Mouse (Mus musculus): ENCODE measurements around the gene Rnf208. TPM values are rescaled to one million over a fixed set of nuclear protein-coding genes. Genes with fewer than 3 reads are reported as not detected.

Gene Rnf208
- total RNA-seq, 1 experiment: 4.8 TPM

GRCm38 (mm10) chr2:25211121-25211670 is 30.9 kb upstream of the Rnf208 start, which contains the start of gene Nelfb:
TSS of gene Nelfb (minus strand) at chr2:25211489.
- TF ChIP-seq HCFC1 (IDR thresholded peaks at IDR 0.05; ENCODE audit: borderline replicate concordance, insufficient read depth, low read length) (peak; percentile 87), ZNF384 (IDR thresholded peaks at IDR 0.05; ENCODE audit: low read depth, low read length) (no peak), MAFK (IDR thresholded peaks at IDR 0.05; ENCODE audit: insufficient read depth, low read depth, low read length) (no peak), ZC3H11A (IDR thresholded peaks at IDR 0.05; ENCODE audit: borderline replicate concordance, low read depth, low read length) (no peak), CHD2 (IDR thresholded peaks at IDR 0.05; ENCODE audit: low read depth, low read length) (no peak)
- Histone ChIP-seq H3K4me1 (ENCODE audit: control insufficient read depth in 2 of 2, insufficient read depth in 2 of 2, low read length in 2 of 2, poor library complexity in 1 of 2) (peaks cover 8 to 10% of the 10 kb centered on the region in 2 experiments; a peak in 2 of 4 replicates), H3K27ac (ENCODE audit: insufficient read depth, low read depth, low read length, poor library complexity, severe bottlenecking) (peak within 1 kb of the TSS; percentile 64; the same call in 1 of the 2 replicates), H3K4me3 (ENCODE audit: insufficient read depth in 1 of 2, low read depth in 1 of 2, low read length in 2 of 2, poor library complexity in 1 of 2, severe bottlenecking in 1 of 2) (peak within 1 kb of the TSS; percentile 93 to 99), H3K9ac (ENCODE audit: insufficient read depth, low read depth, low read length, poor library complexity, severe bottlenecking) (peak within 1 kb of the TSS; percentile 97), H3K9me3 (ENCODE audit: control insufficient read depth, insufficient read depth, low read depth, low read length) (no peaks in the 10 kb centered on the region), H3K36me3 (ENCODE audit: control insufficient read depth, insufficient read depth, low read length, poor library complexity, severe bottlenecking) (peaks cover 7% of the 10 kb centered on the region; the same call in 1 of the 2 replicates)
- in situ Hi-C loops (cut with MboI; ENCODE audit: low sequenced_read_pairs in 2 of 2, unreplicated experiment in 2 of 2): no loop called here
- peak; percentile 90 for DNase-seq (ENCODE audit: low read depth, low spot score)

DNA sequence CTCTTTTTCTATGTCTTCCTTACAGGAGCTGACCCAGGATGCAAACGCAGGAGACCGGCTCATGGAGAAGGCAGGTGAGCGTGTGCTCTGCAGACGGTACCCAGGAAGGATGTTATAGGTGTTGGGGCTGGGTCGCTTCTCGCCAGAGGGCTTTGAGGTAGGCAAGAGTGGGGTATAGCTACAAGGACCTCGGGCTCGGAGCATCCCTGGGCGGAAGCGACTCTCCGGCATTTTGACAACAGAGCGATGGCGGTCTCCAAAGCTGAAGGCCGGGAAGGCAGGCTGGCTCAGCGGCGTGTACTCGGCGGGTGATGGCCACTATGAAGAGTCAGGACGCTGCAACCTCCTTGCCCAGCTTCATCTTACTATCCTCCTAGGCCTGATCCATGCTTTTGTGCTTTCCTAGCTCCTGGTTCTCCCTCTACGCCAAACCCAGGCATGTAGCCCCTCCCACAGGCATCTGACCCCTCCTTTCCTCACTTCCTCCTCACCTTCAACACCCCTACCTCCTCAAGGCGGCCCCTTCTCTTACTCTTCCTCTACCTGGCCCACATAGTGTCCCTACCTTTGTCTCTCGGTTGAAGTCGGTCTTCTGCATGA is 28.7 kb upstream of the Rnf208 start:
- DNase-seq (ENCODE audit: low read depth, low spot score): no peak
- Histone ChIP-seq H3K4me3 (ENCODE audit: insufficient read depth in 1 of 2, low read depth in 1 of 2, low read length in 2 of 2, poor library complexity in 1 of 2, severe bottlenecking in 1 of 2) (peak overlapping the region; percentile 19 to 59), H3K36me3 (ENCODE audit: control insufficient read depth, insufficient read depth, low read length, poor library complexity, severe bottlenecking) (0 out of 2 replicates have a peak, but pooled peaks cover 2% of the 10 kb centered on the region), H3K9ac (ENCODE audit: insufficient read depth, low read depth, low read length, poor library complexity, severe bottlenecking) (peak overlapping the region; percentile 55), H3K9me3 (ENCODE audit: control insufficient read depth, insufficient read depth, low read depth, low read length) (no peaks in the 10 kb centered on the region), H3K4me1 (ENCODE audit: control insufficient read depth in 2 of 2, insufficient read depth in 2 of 2, low read length in 2 of 2, poor library complexity in 1 of 2) (peaks cover 8 to 10% of the 10 kb centered on the region in 2 experiments; a peak in 2 of 4 replicates), H3K27ac (ENCODE audit: insufficient read depth, low read depth, low read length, poor library complexity, severe bottlenecking) (no peak overlapping the region)
- in situ Hi-C loops (cut with MboI; ENCODE audit: low sequenced_read_pairs in 2 of 2, unreplicated experiment in 2 of 2): no loop called here
- TF ChIP-seq MAFK (IDR thresholded peaks at IDR 0.05; ENCODE audit: insufficient read depth, low read depth, low read length) (no peak), CHD2 (IDR thresholded peaks at IDR 0.05; ENCODE audit: low read depth, low read length) (no peak)

- TF ChIP-seq CHD2 (IDR thresholded peaks at IDR 0.05; ENCODE audit: low read depth, low read length) (no peak), MAFK (IDR thresholded peaks at IDR 0.05; ENCODE audit: insufficient read depth, low read depth, low read length) (no peak), HCFC1 (IDR thresholded peaks at IDR 0.05; ENCODE audit: borderline replicate concordance, insufficient read depth, low read length) (no peak), ZNF384 (IDR thresholded peaks at IDR 0.05; ENCODE audit: low read depth, low read length) (no peak), ZC3H11A (IDR thresholded peaks at IDR 0.05; ENCODE audit: borderline replicate concordance, low read depth, low read length) (no peak)
- H3K36me3 ChIP-seq (ENCODE audit: control insufficient read depth, insufficient read depth, low read length, poor library complexity, severe bottlenecking): 0 out of 2 replicates have a peak, but pooled peaks cover 2% of the 10 kb centered on the region
- in situ Hi-C loops (cut with MboI; ENCODE audit: low sequenced_read_pairs in 2 of 2, unreplicated experiment in 2 of 2): no loop called here
- H3K27ac ChIP-seq (ENCODE audit: insufficient read depth, low read depth, low read length, poor library complexity, severe bottlenecking): no peak within 1 kb of the TSS
- H3K9ac ChIP-seq (ENCODE audit: insufficient read depth, low read depth, low read length, poor library complexity, severe bottlenecking): peak within 1 kb of the TSS; percentile 55
- no peak for DNase-seq (ENCODE audit: low read depth, low spot score)
- peaks cover 8 to 10% of the 10 kb centered on the region in 2 experiments; a peak in 2 of 4 replicates for H3K4me1 ChIP-seq (ENCODE audit: control insufficient read depth in 2 of 2, insufficient read depth in 2 of 2, low read length in 2 of 2, poor library complexity in 1 of 2)
- H3K9me3 ChIP-seq (ENCODE audit: control insufficient read depth, insufficient read depth, low read depth, low read length): no peaks in the 10 kb centered on the region
- H3K4me3 ChIP-seq (ENCODE audit: insufficient read depth in 1 of 2, low read depth in 1 of 2, low read length in 2 of 2, poor library complexity in 1 of 2, severe bottlenecking in 1 of 2): peak within 1 kb of the TSS; percentile 19 to 59
Measured at GRCm38 (mm10) chr2:25214444-25214843, 27.6 kb upstream of the Rnf208 start, which contains the start of gene Stpg3. TSS of gene Stpg3 (minus strand) at chr2:25214637.

- Histone ChIP-seq H3K27ac (ENCODE audit: insufficient read depth, low read depth, low read length, poor library complexity, severe bottlenecking) (no peak overlapping the region), H3K9ac (ENCODE audit: insufficient read depth, low read depth, low read length, poor library complexity, severe bottlenecking) (no peak overlapping the region), H3K4me3 (ENCODE audit: insufficient read depth in 1 of 2, low read depth in 1 of 2, low read length in 2 of 2, poor library complexity in 1 of 2, severe bottlenecking in 1 of 2) (no peak overlapping the region), H3K9me3 (ENCODE audit: control insufficient read depth, insufficient read depth, low read depth, low read length) (no peaks in the 10 kb centered on the region), H3K4me1 (ENCODE audit: control insufficient read depth in 2 of 2, insufficient read depth in 2 of 2, low read length in 2 of 2, poor library complexity in 1 of 2) (peaks cover 3 to 21% of the 10 kb centered on the region in 2 experiments; a peak in 2 of 4 replicates), H3K36me3 (ENCODE audit: control insufficient read depth, insufficient read depth, low read length, poor library complexity, severe bottlenecking) (peaks cover 12% of the 10 kb centered on the region)
- in situ Hi-C loops (cut with MboI; ENCODE audit: low sequenced_read_pairs in 2 of 2, unreplicated experiment in 2 of 2): no loop called here
- no peak for DNase-seq (ENCODE audit: low read depth, low spot score)
- TF ChIP-seq HCFC1 (IDR thresholded peaks at IDR 0.05; ENCODE audit: borderline replicate concordance, insufficient read depth, low read length): no peak
- no peak for TF ChIP-seq ZNF384 (IDR thresholded peaks at IDR 0.05; ENCODE audit: low read depth, low read length)
- no peak for TF ChIP-seq MAFK (IDR thresholded peaks at IDR 0.05; ENCODE audit: insufficient read depth, low read depth, low read length)
- no peak for TF ChIP-seq CHD2 (IDR thresholded peaks at IDR 0.05; ENCODE audit: low read depth, low read length)
- TF ChIP-seq ZC3H11A (IDR thresholded peaks at IDR 0.05; ENCODE audit: borderline replicate concordance, low read depth, low read length): no peak
Measured at GRCm38 (mm10) chr2:25217666-25218065, 24.4 kb upstream of the Rnf208 start.

All from ES-E14 (cell line).